Comparison of ENCODE assay signal across 21 mouse cellular contexts in genomic region chrX:106628514-106628913, GRCm38 (mm10). TPM values are rescaled to one million over a fixed set of nuclear protein-coding genes. Genes with fewer than 3 reads are reported as not detected.
DNase-seq lines count a peak whose midpoint lies in the region; TF ChIP-seq lines count a peak whose summit lies in the region.
"Had no signal": no experiment of that assay in that cellular context is flagged by ENCODE, and none has a peak within 500 bp of the region (broad histone marks: within the 10 kb centered on the region; RNA-seq: fewer than 3 reads in every experiment).

No protein-coding gene starts in this region.

- H3K4me3 ChIP-seq in bone marrow macrophage, adult 2 months (ENCODE audit: insufficient read depth, low read length) = no peak overlapping the region
- H3K4me3 ChIP-seq in macrophage (ENCODE audit: inconsistent target) = no peak overlapping the region
- H3K4me3 ChIP-seq: embryonic facial prominence, embryonic 10.5 days; erythroblast, embryonic 14.5 days; forebrain, embryonic 10.5 days; heart, adult 2 months; heart, embryonic 15.5 days; hindbrain, embryonic 10.5 days had no signal

- TF ChIP-seq POLR2A in bone marrow macrophage, adult 2 months (IDR thresholded peaks at IDR 0.05; ENCODE audit: borderline replicate concordance, low read depth, low read length) = no peak

- TF ChIP-seq CTCF in bone marrow macrophage, adult 2 months (IDR thresholded peaks at IDR 0.05; ENCODE audit: low read depth, low read length) = no peak

- H3K4me1 ChIP-seq in bone marrow macrophage, adult 2 months (ENCODE audit: control insufficient read depth, insufficient read depth, low read length) = peaks cover 15% of the 10 kb centered on the region
- H3K4me1 ChIP-seq: embryonic facial prominence, embryonic 10.5 days; forebrain, embryonic 10.5 days; heart, embryonic 15.5 days; hindbrain, embryonic 10.5 days had no signal

- no CpG with 5 or more reads among the region's 1 CpGs for WGBS in macrophage (ENCODE audit: missing documents)

- H3K79me2 ChIP-seq in macrophage (ENCODE audit: inconsistent target) = no peaks in the 10 kb centered on the region

- peak overlapping the region; percentile 52 for H3K27ac ChIP-seq in bone marrow macrophage, adult 2 months (ENCODE audit: insufficient read depth, low read depth, low read length)
- H3K27ac ChIP-seq in macrophage = 0 out of 2 replicates have a peak overlapping the region, but pooled peaks have one; percentile 17
- H3K27ac ChIP-seq: embryonic facial prominence, embryonic 10.5 days; forebrain, embryonic 10.5 days; heart, adult 2 months; heart, embryonic 15.5 days; hindbrain, embryonic 10.5 days; hindbrain, embryonic 14.5 days had no signal

- peak; percentile 7 for DNase-seq in CD4-positive, CD25-positive, alpha-beta regulatory T cell, adult 2 months (ENCODE audit: low read depth, low spot score)
- DNase-seq in testis, postnatal 10 days (ENCODE audit: low spot score) = no peak
- no peak for DNase-seq in c-Kit-positive CD71-positive TER-119-positive erythroid progenitor cells, embryonic 14.5 days (ENCODE audit: low spot score)
- DNase-seq in cerebellum, postnatal 10 days = no peak
- DNase-seq: adrenal gland, adult 2 months; adrenal gland, postnatal 36 days; cerebellum, adult 18-20 months; cerebellum, adult 9-11 months; gastrocnemius, postnatal 10 days; heart, adult 2 months; heart, postnatal 14 days had no signal

- H3K36me3 ChIP-seq in macrophage (ENCODE audit: inconsistent target) = no peaks in the 10 kb centered on the region
- H3K36me3 ChIP-seq: embryonic facial prominence, embryonic 10.5 days; forebrain, embryonic 10.5 days; heart, embryonic 15.5 days; hindbrain, embryonic 10.5 days had no signal

RNA-seq across cellular contexts. Expression of gene Cysltr1, which starts 25.0 kb away (rescaled TPM):
- 50.8 and 51.5 TPM in 2 replicates for polyA plus RNA-seq in bone marrow macrophage, adult 2 months (2012; ENCODE audit: insufficient read depth, insufficient read length, missing spikeins)
- 10 to 100 TPM in 3 of 26 experiments, 1 to 10 TPM in 20, under 1 TPM in 3; 0.56 to 10.9 (median 3.3) TPM for total RNA-seq in macrophage (2018; cell fraction: chromatin; rRNA removed)
- total RNA-seq in macrophage (2018; cell fraction: cytosol; rRNA removed) = 10 to 100 TPM in 22 of 26 experiments, 1 to 10 TPM in 4; 7.2 to 24.4 (median 15.1) TPM
- total RNA-seq in macrophage (2018; cell fraction: nucleus; rRNA removed) = 10 to 100 TPM in 17 of 26 experiments, 1 to 10 TPM in 9; 3.8 to 40.1 (median 12.3) TPM
- 13.7 to 15.9 TPM (median 14.0 TPM) in 3 replicates for polyA plus RNA-seq in macrophage (2018)
- polyA plus RNA-seq: erythroblast, embryonic 14.5 days had no signal

RNA-seq across cellular contexts. Expression of gene Gm5127, which starts 45.5 kb away (rescaled TPM):
- polyA plus RNA-seq in bone marrow macrophage, adult 2 months (2012; ENCODE audit: insufficient read depth, insufficient read length, missing spikeins) = 0.91 and 0.99 TPM in 2 replicates
- total RNA-seq in macrophage (2018; cell fraction: chromatin; rRNA removed) = 1 to 10 TPM in 4 of 26 experiments, under 1 TPM in 9, not detected in 13; 0.35 to 1.3 (median 0.63) TPM
- total RNA-seq in macrophage (2018; cell fraction: cytosol; rRNA removed) = 1 to 10 TPM in 1 of 26 experiments, under 1 TPM in 25; 0.32 to 1.3 (median 0.57) TPM
- 1 to 10 TPM in 11 of 26 experiments, under 1 TPM in 10, not detected in 5; 0.40 to 2.4 (median 1.1) TPM for total RNA-seq in macrophage (2018; cell fraction: nucleus; rRNA removed)
- polyA plus RNA-seq in macrophage (2018) = 0.38 to 0.59 TPM (median 0.43 TPM) in 3 replicates
- total RNA-seq: adrenal gland, adult 2 months; adrenal gland, postnatal 36 days; gastrocnemius, postnatal 10 days; heart, adult 2 months; heart, postnatal 14 days; MEL had no signal
- polyA plus RNA-seq: adrenal gland, adult 2 months; erythroblast, embryonic 14.5 days; heart, adult 2 months; heart, embryonic 15.5 days; Patski had no signal
